Mouse (Mus musculus): Measurements from ENCODE around the gene Fsd1. TPM values are rescaled to one million over a fixed set of nuclear protein-coding genes. Genes with fewer than 3 reads are reported as not detected.

The Fsd1 gene
- polyA plus RNA-seq, 1 experiment from 2014 or later = 203 TPM

DNA sequence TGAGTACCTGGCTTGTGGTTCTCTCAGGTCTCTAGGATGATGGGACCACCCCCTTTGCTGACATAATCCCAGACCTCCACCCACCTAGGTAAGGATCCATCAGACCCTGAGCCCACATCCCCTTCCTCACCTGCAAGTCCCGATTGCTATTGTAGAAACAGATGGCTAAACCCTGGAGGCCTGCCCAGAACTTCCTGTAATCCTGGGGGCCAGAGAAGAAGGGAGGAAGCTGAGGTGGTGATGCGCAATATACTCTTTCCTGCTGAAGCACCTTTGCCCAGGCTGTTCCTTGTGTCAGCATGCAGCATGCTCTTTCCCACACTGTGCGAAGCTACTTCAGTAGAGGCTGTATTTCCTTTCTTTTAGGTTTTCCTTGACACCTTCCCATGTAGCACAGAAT, 16.7 kb downstream of the Fsd1 start:
- no peak overlapping the region for H3K9ac ChIP-seq
- 85% methylated on average over 3 of the region's 3 CpGs for whole genome bisulfite sequencing
- ATAC-seq (replicated peaks) = no peak
- H3K27me3 ChIP-seq (replicated peaks) = peaks cover 14% of the 10 kb centered on the region; the same call in 1 of the 2 replicates
- H3K36me3 ChIP-seq (replicated peaks) = no peaks in the 10 kb centered on the region
- no peak overlapping the region for H3K4me2 ChIP-seq
- no peaks in the 10 kb centered on the region for H3K9me3 ChIP-seq
- H3K27ac ChIP-seq = no peak overlapping the region
- peaks cover 5% of the 10 kb centered on the region for H3K4me1 ChIP-seq
- H3K4me3 ChIP-seq = no peak overlapping the region

GRCm38 (mm10) chr17:56005415-56006061, 19.2 kb downstream of the Fsd1 start, which contains the start of the genes Stap2 and Mpnd:
TSS of gene Stap2 (minus strand) at chr17:56005584.
TSS of gene Mpnd (plus strand) at chr17:56005711.
- Histone ChIP-seq H3K4me1 (peaks cover 14% of the 10 kb centered on the region), H3K4me3 (no peak within 1 kb of the TSS), H3K9ac (no peak within 1 kb of the TSS), H3K27ac (no peak within 1 kb of the TSS), H3K27me3 (replicated peaks) (peaks cover 8% of the 10 kb centered on the region; the same call in 1 of the 2 replicates), H3K9me3 (no peaks in the 10 kb centered on the region), H3K36me3 (replicated peaks) (no peaks in the 10 kb centered on the region), H3K4me2 (no peak within 1 kb of the TSS)
- ATAC-seq (replicated peaks) = no peak
- whole genome bisulfite sequencing = 53% methylated on average over 12 of the region's 13 CpGs

DNA sequence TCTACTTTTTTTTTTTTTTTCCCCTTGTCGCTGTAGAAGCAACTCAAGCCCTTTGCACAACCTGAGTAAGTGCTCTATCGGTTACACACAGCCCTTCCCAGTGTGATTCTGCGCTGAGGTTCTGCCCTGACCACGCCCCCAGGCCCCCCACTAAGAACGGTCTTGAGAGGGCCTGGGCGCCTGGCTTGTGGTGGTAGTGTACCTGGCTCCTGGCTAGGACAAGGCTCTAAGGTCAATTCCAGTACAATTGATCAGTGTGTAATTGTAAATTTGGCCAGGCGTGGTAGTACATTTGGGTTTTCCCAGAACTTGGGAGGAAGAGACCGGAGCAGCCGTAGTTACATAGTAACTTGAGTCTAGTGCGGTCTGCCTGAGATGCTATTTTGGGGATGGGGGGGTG, 20.6 kb downstream of the Fsd1 start:
- no peaks in the 10 kb centered on the region for H3K9me3 ChIP-seq
- no peak overlapping the region for H3K9ac ChIP-seq
- H3K36me3 ChIP-seq (replicated peaks) = peaks cover 4% of the 10 kb centered on the region; the same call in 1 of the 2 replicates
- no peak for ATAC-seq (replicated peaks)
- no peaks in the 10 kb centered on the region; the same call in 1 of the 2 replicates for H3K27me3 ChIP-seq (replicated peaks)
- WGBS = 57% methylated on average over 10 of the region's 10 CpGs
- H3K4me1 ChIP-seq = peaks cover 29% of the 10 kb centered on the region
- H3K4me2 ChIP-seq = no peak overlapping the region
- no peak overlapping the region for H3K27ac ChIP-seq
- H3K4me3 ChIP-seq = no peak overlapping the region

DNA sequence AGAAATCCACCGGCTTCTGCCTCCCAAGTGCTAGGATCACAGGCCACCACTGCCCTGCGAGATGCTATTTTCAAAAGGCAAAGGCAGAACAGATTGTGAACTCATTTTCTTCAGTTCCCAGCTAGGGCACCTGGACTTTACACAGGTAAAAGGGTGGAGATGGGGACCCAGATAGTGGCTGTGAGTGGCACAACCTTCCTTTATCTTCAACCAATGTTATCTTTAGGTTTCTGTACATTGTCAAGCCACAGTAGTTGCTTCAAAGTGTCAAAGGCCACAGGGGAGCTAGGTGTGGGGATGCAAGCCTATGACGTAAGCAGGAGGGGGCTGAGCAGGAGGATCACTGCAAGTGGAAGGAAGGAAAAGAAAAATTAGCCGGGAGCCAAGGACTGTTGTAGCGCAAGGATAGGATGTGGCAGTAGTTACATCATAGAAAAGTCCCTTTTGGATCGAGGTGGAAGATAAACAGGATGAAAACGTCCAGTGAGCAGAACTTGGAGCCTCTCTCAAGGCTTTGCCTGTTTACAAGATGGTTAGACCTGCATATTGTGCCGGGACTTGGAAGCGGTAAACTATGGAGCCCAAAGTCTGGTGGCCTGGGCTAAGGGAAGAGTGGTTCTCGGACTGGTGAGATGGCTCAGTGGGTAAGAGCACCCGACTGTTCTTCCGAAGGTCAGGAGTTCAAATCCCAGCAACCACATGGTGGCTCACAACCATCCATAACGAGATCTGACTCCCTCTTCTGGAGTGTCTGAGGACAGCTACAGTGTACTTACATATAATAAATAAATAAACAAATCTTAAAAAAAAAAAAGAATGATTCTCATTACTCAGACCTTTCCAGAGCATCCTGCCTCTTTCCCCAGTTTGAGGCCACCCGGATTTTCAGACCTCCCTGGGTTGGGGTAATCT, 21.4 kb downstream of the Fsd1 start:
- Histone ChIP-seq H3K9ac (peak overlapping the region; percentile 84), H3K4me2 (peak overlapping the region; percentile 96), H3K27me3 (replicated peaks) (no peaks in the 10 kb centered on the region; the same call in 1 of the 2 replicates), H3K4me1 (peaks cover 33% of the 10 kb centered on the region), H3K27ac (peak overlapping the region; percentile 97), H3K36me3 (replicated peaks) (peaks cover 11% of the 10 kb centered on the region), H3K4me3 (peak overlapping the region; percentile 71), H3K9me3 (no peaks in the 10 kb centered on the region)
- WGBS = 34% methylated on average over 14 of the region's 14 CpGs
- peak; percentile 1 for ATAC-seq (replicated peaks)

- Histone ChIP-seq H3K4me1 (peaks cover 33% of the 10 kb centered on the region), H3K27ac (peak overlapping the region; percentile 97), H3K27me3 (replicated peaks) (no peaks in the 10 kb centered on the region; the same call in 1 of the 2 replicates), H3K4me3 (peak overlapping the region; percentile 71), H3K9ac (peak overlapping the region; percentile 84), H3K4me2 (peak overlapping the region; percentile 96), H3K9me3 (no peaks in the 10 kb centered on the region), H3K36me3 (replicated peaks) (peaks cover 17% of the 10 kb centered on the region)
- WGBS = under 1% methylated on average over 21 of the region's 21 CpGs
- ATAC-seq (replicated peaks) = peak; percentile 95
These were observed 22.2 kb downstream of the Fsd1 start for GRCm38 (mm10) chr17:56008356-56009087.

DNA sequence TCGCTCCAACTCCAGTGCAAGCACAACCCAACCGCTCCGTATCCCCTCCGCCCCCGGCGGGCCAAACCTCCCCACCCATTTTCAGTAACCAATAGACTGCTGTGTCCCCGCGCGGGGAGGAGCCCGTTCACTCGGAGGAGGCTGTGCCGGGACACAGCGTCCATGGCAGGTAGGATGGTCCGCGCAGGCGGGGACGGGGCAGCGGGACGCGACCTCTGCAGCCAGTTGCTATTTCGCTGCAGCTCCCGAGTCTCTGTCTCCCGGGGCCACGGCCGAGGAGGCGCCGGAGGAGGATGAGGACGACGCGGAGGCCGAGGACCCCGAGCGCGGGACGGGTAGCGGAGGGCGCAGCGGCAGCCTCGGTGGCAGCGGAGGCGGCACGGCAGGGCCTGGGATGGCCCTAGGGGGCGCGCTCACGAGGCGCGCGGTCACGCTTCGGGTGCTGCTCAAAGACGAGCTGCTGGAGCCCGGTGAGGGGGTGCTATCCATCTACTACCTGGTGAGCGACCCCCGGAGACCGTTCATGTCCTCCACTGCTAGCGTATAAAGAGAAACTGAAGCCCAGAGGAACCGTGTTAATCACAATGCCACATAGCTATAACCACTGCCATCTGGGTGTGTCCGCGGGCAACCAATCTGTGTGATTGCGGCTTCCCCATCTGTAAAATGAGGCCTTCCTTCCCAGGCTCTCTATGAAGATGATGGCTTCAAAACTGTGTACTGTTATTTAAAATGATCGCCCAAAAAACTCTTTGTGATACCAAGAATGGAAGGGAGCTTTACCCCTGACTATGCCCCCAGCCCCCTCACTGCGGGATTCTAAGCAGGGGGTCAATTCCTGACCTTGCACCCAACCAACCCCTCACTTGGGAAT, 23.0 kb downstream of the Fsd1 start:
- Histone ChIP-seq H3K4me2 (peak overlapping the region; percentile 96), H3K36me3 (replicated peaks) (peaks cover 21% of the 10 kb centered on the region), H3K4me1 (peaks cover 33% of the 10 kb centered on the region), H3K27me3 (replicated peaks) (no peaks in the 10 kb centered on the region; the same call in 1 of the 2 replicates), H3K9me3 (no peaks in the 10 kb centered on the region), H3K27ac (peak overlapping the region; percentile 97), H3K4me3 (peak overlapping the region; percentile 71), H3K9ac (peak overlapping the region; percentile 84)
- peak; percentile 93 for ATAC-seq (replicated peaks)
- WGBS = under 1% methylated on average over 62 of the region's 62 CpGs

DNA sequence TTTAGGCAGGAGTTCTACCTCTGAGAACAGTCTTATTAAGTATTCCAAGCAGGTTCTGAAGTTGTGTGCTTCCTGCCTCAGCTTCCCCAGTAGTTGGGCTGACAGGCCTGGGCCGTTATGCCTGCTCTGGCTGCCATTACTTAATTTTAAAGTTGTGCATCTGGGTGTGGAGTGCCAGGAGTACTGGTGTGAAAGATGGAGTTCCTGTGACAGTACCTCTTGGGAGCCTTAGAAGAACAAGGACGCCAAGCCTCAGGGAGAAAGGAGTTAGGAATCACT, 23.6 kb downstream of the Fsd1 start:
- Histone ChIP-seq H3K4me2 (peak overlapping the region; percentile 96), H3K9ac (peak overlapping the region; percentile 84), H3K27me3 (replicated peaks) (no peaks in the 10 kb centered on the region), H3K4me1 (peaks cover 33% of the 10 kb centered on the region), H3K27ac (peak overlapping the region; percentile 97), H3K4me3 (peak overlapping the region; percentile 71), H3K9me3 (no peaks in the 10 kb centered on the region), H3K36me3 (replicated peaks) (peaks cover 23% of the 10 kb centered on the region)
- 38% methylated on average over 2 of the region's 2 CpGs for WGBS
- no peak for ATAC-seq (replicated peaks)

- ATAC-seq (replicated peaks) = no peak
- 67% methylated on average over 14 of the region's 14 CpGs for WGBS
- peaks cover 33% of the 10 kb centered on the region for H3K4me1 ChIP-seq
- peak overlapping the region; percentile 96 for H3K4me2 ChIP-seq
- no peaks in the 10 kb centered on the region for H3K9me3 ChIP-seq
- peaks cover 27% of the 10 kb centered on the region for H3K36me3 ChIP-seq (replicated peaks)
- peak overlapping the region; percentile 71 for H3K4me3 ChIP-seq
- peak overlapping the region; percentile 97; the same call in 1 of the 2 replicates for H3K27ac ChIP-seq
- H3K9ac ChIP-seq = peak overlapping the region; percentile 84
- no peaks in the 10 kb centered on the region for H3K27me3 ChIP-seq (replicated peaks)
These were observed 23.9 kb downstream of the Fsd1 start for GRCm38 (mm10) chr17:56010255-56010654.

DNA sequence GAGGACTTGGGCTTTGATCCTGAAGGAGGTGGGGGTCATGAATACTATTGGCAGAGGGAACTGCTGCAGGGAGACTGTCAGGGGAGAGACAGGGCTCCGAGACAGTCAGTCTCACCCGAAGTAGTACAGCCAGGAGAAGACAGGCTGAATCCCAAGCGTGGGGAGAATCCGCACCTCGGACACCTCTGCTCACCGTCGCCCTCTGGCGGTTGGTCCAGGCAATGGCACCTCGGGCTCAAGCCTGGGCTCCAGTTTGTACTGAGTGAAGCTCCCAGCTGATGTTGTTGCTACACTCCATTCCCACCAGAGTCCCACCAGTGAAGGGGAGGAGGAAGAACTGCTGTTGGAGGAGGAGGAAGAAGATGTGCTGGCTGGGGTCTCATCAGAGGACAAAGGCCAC, 24.4 kb downstream of the Fsd1 start:
- WGBS = 4% methylated on average over 9 of the region's 9 CpGs
- Histone ChIP-seq H3K9ac (peak overlapping the region; percentile 84), H3K4me1 (peaks cover 33% of the 10 kb centered on the region), H3K4me2 (peak overlapping the region; percentile 96), H3K27me3 (replicated peaks) (no peaks in the 10 kb centered on the region), H3K36me3 (replicated peaks) (peaks cover 29% of the 10 kb centered on the region), H3K4me3 (peak overlapping the region; percentile 71), H3K27ac (no peak overlapping the region), H3K9me3 (no peaks in the 10 kb centered on the region)
- ATAC-seq (replicated peaks) = no peak

- Histone ChIP-seq H3K27me3 (replicated peaks) (no peaks in the 10 kb centered on the region), H3K4me2 (peak overlapping the region; percentile 96; the same call in 1 of the 2 replicates), H3K4me3 (no peak overlapping the region), H3K9ac (0 out of 2 replicates have a peak overlapping the region, but pooled peaks have one; percentile 2), H3K27ac (no peak overlapping the region), H3K9me3 (no peaks in the 10 kb centered on the region), H3K4me1 (peaks cover 33% of the 10 kb centered on the region), H3K36me3 (replicated peaks) (peaks cover 37% of the 10 kb centered on the region)
- 83% methylated on average over 7 of the region's 7 CpGs for WGBS
- no peak for ATAC-seq (replicated peaks)
These were observed 25.1 kb downstream of the Fsd1 start for GRCm38 (mm10) chr17:56011441-56011840.

DNA sequence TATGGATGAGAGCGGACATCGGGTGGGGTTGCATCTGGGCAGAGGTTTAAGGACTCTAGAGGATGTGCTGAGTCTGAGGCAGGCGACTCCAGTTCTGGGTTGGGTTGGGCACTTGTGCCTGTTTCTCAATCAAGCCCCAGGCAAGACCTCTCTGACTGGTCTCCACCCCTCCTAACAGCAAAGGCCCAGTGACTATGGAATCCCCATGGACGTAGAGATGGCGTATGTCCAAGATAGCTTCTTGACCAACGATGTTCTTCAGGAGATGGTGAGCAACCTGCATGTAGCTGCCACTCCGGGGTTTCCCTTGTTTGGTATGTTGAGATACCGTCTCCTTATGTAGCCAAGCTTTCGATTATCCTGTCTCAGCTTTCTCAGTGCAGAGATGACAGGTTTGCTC, 29.0 kb downstream of the Fsd1 start:
- peaks cover 21% of the 10 kb centered on the region for H3K4me1 ChIP-seq
- H3K9ac ChIP-seq = no peak overlapping the region; the same call in 1 of the 2 replicates
- H3K4me2 ChIP-seq = no peak overlapping the region
- H3K27me3 ChIP-seq (replicated peaks) = no peaks in the 10 kb centered on the region
- no peak overlapping the region for H3K4me3 ChIP-seq
- no peak for ATAC-seq (replicated peaks)
- H3K9me3 ChIP-seq = no peaks in the 10 kb centered on the region
- H3K27ac ChIP-seq = no peak overlapping the region
- H3K36me3 ChIP-seq (replicated peaks) = peaks cover 52% of the 10 kb centered on the region
- 95% methylated on average over 9 of the region's 9 CpGs for WGBS

All from midbrain, embryonic 15.5 days (tissue).